ENCODE assay signal across 9 mouse cellular contexts in the genomic region with DNA sequence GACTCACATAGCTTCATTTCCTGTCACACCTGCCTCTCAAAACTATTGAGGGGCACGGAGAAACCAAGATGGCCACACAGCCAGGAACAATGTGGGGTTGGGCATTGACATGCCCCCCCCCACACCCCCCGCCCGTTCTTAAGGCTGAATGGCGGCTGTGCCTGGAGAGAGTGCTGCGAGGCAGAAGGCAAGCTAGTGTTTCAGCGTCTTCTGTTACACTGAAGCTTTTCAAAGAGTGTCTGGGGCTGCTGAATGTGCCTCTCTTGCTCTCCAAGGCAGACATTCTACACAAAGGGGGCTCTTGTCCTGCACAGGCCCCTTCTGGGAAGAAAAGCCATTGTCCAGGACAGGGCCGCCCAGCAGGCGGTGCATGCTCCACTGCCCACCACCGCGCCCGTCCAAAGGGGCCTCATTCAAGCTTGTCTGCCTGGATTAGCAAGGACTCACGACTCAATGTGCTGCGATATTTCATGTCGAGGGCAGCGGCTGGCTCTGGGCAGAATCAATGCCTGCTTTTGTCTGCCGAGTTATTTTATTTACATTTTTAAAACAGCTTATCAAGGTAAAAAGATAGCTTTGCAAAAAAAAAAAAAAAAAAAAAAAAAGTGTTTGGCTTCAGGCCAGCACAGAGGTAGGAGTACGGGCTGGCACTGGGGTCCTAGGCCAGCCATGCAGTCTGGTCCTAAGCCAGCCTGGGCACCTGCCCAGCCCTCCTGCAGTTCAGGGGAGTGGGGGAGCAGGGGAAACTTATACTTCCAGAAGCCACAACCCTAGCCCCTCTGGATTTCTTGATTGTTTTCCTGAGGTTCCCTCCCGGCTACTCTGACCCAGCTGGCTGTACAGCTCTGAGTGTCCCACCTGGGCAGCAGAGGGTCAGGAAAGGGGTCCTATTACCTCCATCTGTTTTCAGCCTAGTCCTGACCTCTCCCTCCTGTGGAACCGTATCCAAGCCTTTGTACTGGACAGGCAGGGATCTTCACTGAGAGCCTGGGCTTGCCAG. TPM values are rescaled to one million over a fixed set of nuclear protein-coding genes. Genes with fewer than 3 reads are reported as not detected.
DNase-seq lines count a peak whose midpoint lies in the region; ATAC-seq and TF ChIP-seq lines count a peak whose summit lies in the region.
"Had no signal": no experiment of that assay in that cellular context is flagged by ENCODE, and none has a peak within 500 bp of the region (broad histone marks: within the 10 kb centered on the region; RNA-seq: fewer than 3 reads in every experiment).

No protein-coding gene starts in this region.

- DNase-seq in left cerebral cortex, postnatal 10 days (ENCODE audit: extremely low spot score in 1 of 2, low spot score in 2 of 2) = peak; percentile 40 to 50
- no peak for DNase-seq in left cerebral cortex, postnatal 36 days (ENCODE audit: low spot score in 2 of 2)
- DNase-seq in embryonic facial prominence, embryonic 14.5 days (ENCODE audit: low spot score) = peak; percentile 82
- DNase-seq in midbrain, postnatal 0 days (ENCODE audit: low spot score) = peak; percentile 86
- no peak for DNase-seq in gastrocnemius, postnatal 4 days (ENCODE audit: low spot score in 2 of 2)
- DNase-seq in kidney, postnatal 36 days = no peak
- no peak for DNase-seq in B cell, adult 2 months

- no peaks in the 10 kb centered on the region for H3K27me3 ChIP-seq in embryonic facial prominence, embryonic 14.5 days (replicated peaks; ENCODE audit: control insufficient read depth, insufficient read depth, low read length)
- H3K27me3 ChIP-seq in intestine, embryonic 15.5 days (replicated peaks) = 0 out of 2 replicates have a peak, but pooled peaks cover 3% of the 10 kb centered on the region
- H3K27me3 ChIP-seq in midbrain, postnatal 0 days (ENCODE audit: insufficient read depth, low read length) = no peaks in the 10 kb centered on the region

- ATAC-seq in embryonic facial prominence, embryonic 14.5 days (ENCODE audit: low read depth) = peak; percentile 90
- ATAC-seq in intestine, embryonic 15.5 days = peak; percentile 50
- peak; percentile 85 for ATAC-seq in midbrain, postnatal 0 days (ENCODE audit: low FRiP score)

- H3K4me3 ChIP-seq in embryonic facial prominence, embryonic 14.5 days (ENCODE audit: low read depth, low read length) = no peak overlapping the region
- no peak overlapping the region for H3K4me3 ChIP-seq in intestine, embryonic 15.5 days (replicated peaks)
- no peak overlapping the region for H3K4me3 ChIP-seq in midbrain, postnatal 0 days (ENCODE audit: low read depth, low read length)
- H3K4me3 ChIP-seq: left cerebral cortex, adult 2 months had no signal

- H3K4me1 ChIP-seq in embryonic facial prominence, embryonic 14.5 days (ENCODE audit: control insufficient read depth, insufficient read depth, low read length) = peaks cover 8% of the 10 kb centered on the region; the same call in 1 of the 2 replicates
- peaks cover 18% of the 10 kb centered on the region for H3K4me1 ChIP-seq in intestine, embryonic 15.5 days (replicated peaks)
- H3K4me1 ChIP-seq in midbrain, postnatal 0 days (ENCODE audit: insufficient read depth, low read length) = 0 out of 2 replicates have a peak, but pooled peaks cover 4% of the 10 kb centered on the region

- no peaks in the 10 kb centered on the region for H3K9me3 ChIP-seq in embryonic facial prominence, embryonic 14.5 days (ENCODE audit: control insufficient read depth, low read length)
- no peaks in the 10 kb centered on the region for H3K9me3 ChIP-seq in intestine, embryonic 15.5 days
- no peaks in the 10 kb centered on the region for H3K9me3 ChIP-seq in midbrain, postnatal 0 days (ENCODE audit: low read length)

- H3K9ac ChIP-seq in embryonic facial prominence, embryonic 14.5 days (ENCODE audit: low read depth, low read length) = no peak overlapping the region; the same call in 1 of the 2 replicates
- H3K9ac ChIP-seq in intestine, embryonic 15.5 days = peak overlapping the region; percentile 22; the same call in 1 of the 2 replicates
- H3K9ac ChIP-seq in midbrain, postnatal 0 days (replicated peaks; ENCODE audit: low read length, poor library complexity, severe bottlenecking) = no peak overlapping the region

- no peaks in the 10 kb centered on the region for H3K36me3 ChIP-seq in embryonic facial prominence, embryonic 14.5 days (ENCODE audit: control insufficient read depth, insufficient read depth, low read length)
- H3K36me3 ChIP-seq in intestine, embryonic 15.5 days = no peaks in the 10 kb centered on the region
- H3K36me3 ChIP-seq in midbrain, postnatal 0 days (ENCODE audit: insufficient read depth, low read length) = no peaks in the 10 kb centered on the region

- intact Hi-C loops in left cerebral cortex, postnatal 10 days (cut with DNase I) = loop anchor here (5.0 kb wide), 1 partner anchor 61 kb away; no protein-coding TSS in a partner anchor
- intact Hi-C loops in left cerebral cortex, postnatal 36 days (cut with DNase I) = no loop called here

- peak overlapping the region; percentile 2; the same call in 1 of the 2 replicates for H3K4me2 ChIP-seq in embryonic facial prominence, embryonic 14.5 days (ENCODE audit: low read depth, low read length)
- no peak overlapping the region for H3K4me2 ChIP-seq in intestine, embryonic 15.5 days (replicated peaks)
- no peak overlapping the region for H3K4me2 ChIP-seq in midbrain, postnatal 0 days (ENCODE audit: low read depth, low read length, poor library complexity, severe bottlenecking)

- peak; percentile 21; the same call in 1 of the 2 replicates for TF ChIP-seq CTCF in midbrain, postnatal 0 days (IDR thresholded peaks at IDR 0.05)

- H3K27ac ChIP-seq in embryonic facial prominence, embryonic 14.5 days (replicated peaks; ENCODE audit: low read depth, low read length) = peak overlapping the region; percentile 67
- H3K27ac ChIP-seq in intestine, embryonic 15.5 days = peak overlapping the region; percentile 36; the same call in 1 of the 2 replicates
- H3K27ac ChIP-seq in midbrain, postnatal 0 days (ENCODE audit: low read depth, low read length) = peak overlapping the region; percentile 21; the same call in 1 of the 2 replicates
- H3K27ac ChIP-seq: left cerebral cortex, adult 2 months had no signal

- 17% methylated on average over 19 of the region's 19 CpGs for WGBS in embryonic facial prominence, embryonic 14.5 days
- 41% methylated on average over 19 of the region's 19 CpGs for WGBS in intestine, embryonic 15.5 days
- 12% methylated on average over 19 of the region's 19 CpGs for WGBS in midbrain, postnatal 0 days

RNA-seq across cellular contexts. Expression of a gene that starts 31.4 kb away (rescaled TPM):
- total RNA-seq in left cerebral cortex, postnatal 10 days (2021) = not detected
- total RNA-seq in left cerebral cortex, postnatal 36 days (2021) = not detected
- polyA plus RNA-seq in embryonic facial prominence, embryonic 14.5 days (2014; fragmentation: Nextera tagmentation; extraction: Ambion mirVana) = 0.38 and 0.71 TPM in 2 replicates
- 5.6 and 10.0 TPM in 2 replicates for polyA plus RNA-seq in intestine, embryonic 15.5 days (2015; fragmentation: Nextera tagmentation; extraction: Ambion mirVana)
- not detected in 2 replicates for total RNA-seq in midbrain, postnatal 0 days (2014; rRNA removed)
- not detected in 2 replicates for polyA plus RNA-seq in midbrain, postnatal 0 days (2015; fragmentation: Nextera tagmentation; extraction: Ambion mirVana)
- not detected for total RNA-seq in gastrocnemius, postnatal 4 days (2021)
- total RNA-seq: left cerebral cortex, adult 2 months had no signal

RNA-seq across cellular contexts. Expression of a gene that starts 46.2 kb away (rescaled TPM):
- total RNA-seq in left cerebral cortex, postnatal 10 days (2021) = not detected
- not detected for total RNA-seq in left cerebral cortex, postnatal 36 days (2021)
- polyA plus RNA-seq in embryonic facial prominence, embryonic 14.5 days (2014; fragmentation: Nextera tagmentation; extraction: Ambion mirVana) = 0.22 TPM in 1 of 2 replicates, not detected in the other
- polyA plus RNA-seq in intestine, embryonic 15.5 days (2015; fragmentation: Nextera tagmentation; extraction: Ambion mirVana) = 8.9 and 11.7 TPM in 2 replicates
- not detected in 2 replicates for total RNA-seq in midbrain, postnatal 0 days (2014; rRNA removed)
- not detected in 2 replicates for polyA plus RNA-seq in midbrain, postnatal 0 days (2015; fragmentation: Nextera tagmentation; extraction: Ambion mirVana)
- total RNA-seq in gastrocnemius, postnatal 4 days (2021) = not detected
- total RNA-seq: left cerebral cortex, adult 2 months had no signal

RNA-seq across cellular contexts. Expression of a gene that starts 54.2 kb away (rescaled TPM):
- 10 to 100 TPM; 34.5 to 41.9 TPM for total RNA-seq in left cerebral cortex, postnatal 10 days (2021)
- total RNA-seq in left cerebral cortex, postnatal 36 days (2021) = 10 to 100 TPM; 19.7 to 30.7 TPM
- polyA plus RNA-seq in embryonic facial prominence, embryonic 14.5 days (2014; fragmentation: Nextera tagmentation; extraction: Ambion mirVana) = 16.5 and 20.9 TPM in 2 replicates
- 14.3 and 19.3 TPM in 2 replicates for polyA plus RNA-seq in intestine, embryonic 15.5 days (2015; fragmentation: Nextera tagmentation; extraction: Ambion mirVana)
- 49.2 and 49.9 TPM in 2 replicates for total RNA-seq in midbrain, postnatal 0 days (2014; rRNA removed)
- polyA plus RNA-seq in midbrain, postnatal 0 days (2015; fragmentation: Nextera tagmentation; extraction: Ambion mirVana) = 16.1 and 16.5 TPM in 2 replicates
- total RNA-seq in gastrocnemius, postnatal 4 days (2021) = 10 to 100 TPM; 20.8 to 22.5 TPM

Comparison
In these comparisons a context has a peak if more than half of its experiments do, and no peak if none do; other contexts are left out.
1. DNase-seq: peak in left cerebral cortex, postnatal 10 days (2 of 2), embryonic facial prominence, embryonic 14.5 days (single experiment) and midbrain, postnatal 0 days (single experiment); none in left cerebral cortex, postnatal 36 days (0 of 2), gastrocnemius, postnatal 4 days (0 of 2), kidney, postnatal 36 days (0 of 2) and B cell, adult 2 months (0 of 2).
2. Peak in every context shown above with its lines, with median percentiles within 50 percentile points of each other: ATAC-seq and H3K27ac ChIP-seq.